Mouse (Mus musculus): ENCODE measurements at regions not wholly inside any gene's neighbourhood (a gene's known extent, or its start where the extent isn't known, plus 50 kb on each side); places are given as distances from the start of the nearest gene placed in this dataset.

GRCm38 (mm10) chr3:71209701-71210100 lies 1202.3 kb downstream of the Otol1 start:
- no peak for TF ChIP-seq POLR2A (IDR thresholded peaks at IDR 0.05; ENCODE audit: borderline replicate concordance, extremely low read depth, insufficient read depth, insufficient read length, poor library complexity, severe bottlenecking)
- TF ChIP-seq CTCF (IDR thresholded peaks at IDR 0.05; ENCODE audit: borderline replicate concordance, extremely low read depth, insufficient read depth, insufficient read length), result no peak
- DNase-seq (ENCODE audit: low read depth), result no peak

DNA sequence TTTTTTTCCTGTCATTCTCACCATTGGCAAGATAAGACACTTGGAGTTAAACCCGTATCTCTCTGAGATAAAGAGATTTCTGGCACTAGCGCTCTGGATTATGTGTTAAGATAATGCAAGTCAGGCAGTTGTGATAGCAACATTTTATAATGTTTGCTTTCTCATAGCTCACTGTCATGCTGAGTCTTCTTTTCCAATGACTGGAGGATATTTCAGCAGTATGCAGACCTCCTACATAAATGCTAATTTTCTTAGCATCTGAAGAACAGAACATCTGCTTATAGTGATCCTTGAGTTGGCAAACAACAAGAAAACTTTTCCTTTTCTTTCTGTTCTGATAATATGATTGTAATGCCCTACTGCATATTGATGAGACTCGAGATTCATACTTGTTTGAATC lies 1213.0 kb downstream of the Otol1 start:
- no peak for DNase-seq (ENCODE audit: low read depth)

GRCm38 (mm10) chr3:71220818-71221217 lies 1213.4 kb downstream of the Otol1 start:
- TF ChIP-seq CTCF (IDR thresholded peaks at IDR 0.05; ENCODE audit: borderline replicate concordance, extremely low read depth, insufficient read depth, insufficient read length), result no peak
- TF ChIP-seq POLR2A (IDR thresholded peaks at IDR 0.05; ENCODE audit: borderline replicate concordance, extremely low read depth, insufficient read depth, insufficient read length, poor library complexity, severe bottlenecking), result no peak
- DNase-seq (ENCODE audit: low read depth), result peak; percentile 2

More for the DNA sequence above, 1213.0 kb downstream of the Otol1 start:
- TF ChIP-seq CTCF (IDR thresholded peaks at IDR 0.05; ENCODE audit: borderline replicate concordance, extremely low read depth, insufficient read depth, insufficient read length) (no peak), POLR2A (IDR thresholded peaks at IDR 0.05; ENCODE audit: borderline replicate concordance, extremely low read depth, insufficient read depth, insufficient read length, poor library complexity, severe bottlenecking) (no peak)
